Mouse (Mus musculus): ENCODE results near the gene Aim2.

The Aim2 gene

GRCm38 (mm10) chr1:173391754-173392153 is 41.1 kb downstream of the Aim2 start:
- no peak for DNase-seq

GRCm38 (mm10) chr1:173398323-173398970 is 47.8 kb downstream of the Aim2 start:
- peak; percentile 76 to 89 for DNase-seq

GRCm38 (mm10) chr1:173404696-173405309 is 54.1 kb downstream of the Aim2 start:
- DNase-seq = no peak

- DNase-seq = no peak
Measured at GRCm38 (mm10) chr1:173409066-173409465, 58.4 kb downstream of the Aim2 start.

GRCm38 (mm10) chr1:173411863-173412262 is 61.2 kb downstream of the Aim2 start:
- DNase-seq = no peak

- DNase-seq = no peak
Measured at GRCm38 (mm10) chr1:173414631-173415030, 64.0 kb downstream of the Aim2 start.

- DNase-seq = no peak
Measured at GRCm38 (mm10) chr1:173418516-173418915, 67.8 kb downstream of the Aim2 start.

- DNase-seq = no peak
Measured at GRCm38 (mm10) chr1:173418936-173419621, 68.4 kb downstream of the Aim2 start.

- DNase-seq = no peak
Measured at GRCm38 (mm10) chr1:173420374-173420773, 69.7 kb downstream of the Aim2 start.

- no peak for DNase-seq
Measured at GRCm38 (mm10) chr1:173426345-173426744, 75.7 kb downstream of the Aim2 start.

GRCm38 (mm10) chr1:173427385-173427784 is 76.7 kb downstream of the Aim2 start:
- DNase-seq = no peak

GRCm38 (mm10) chr1:173429995-173430699 is 79.5 kb downstream of the Aim2 start:
- DNase-seq = no peak

GRCm38 (mm10) chr1:173432411-173432810 is 81.7 kb downstream of the Aim2 start:
- no peak for DNase-seq

- DNase-seq = no peak
Measured at GRCm38 (mm10) chr1:173437161-173437953, 86.7 kb downstream of the Aim2 start.

- DNase-seq = no peak
Measured at GRCm38 (mm10) chr1:173440681-173441080, 90.0 kb downstream of the Aim2 start.

- no peak for DNase-seq
Measured at GRCm38 (mm10) chr1:173441210-173441609, 90.5 kb downstream of the Aim2 start.

GRCm38 (mm10) chr1:173443061-173443460 is 92.4 kb downstream of the Aim2 start:
- no peak for DNase-seq

- DNase-seq = no peak
Measured at GRCm38 (mm10) chr1:173447067-173447466, 96.4 kb downstream of the Aim2 start.

GRCm38 (mm10) chr1:173450621-173451020 is 99.9 kb downstream of the Aim2 start:
- DNase-seq = no peak

- no peak for DNase-seq
Measured at GRCm38 (mm10) chr1:173451665-173452064, 101.0 kb downstream of the Aim2 start.

- peak in 1 of 2 experiments; percentile 30 for DNase-seq
Measured at GRCm38 (mm10) chr1:173456139-173456754, 105.6 kb downstream of the Aim2 start.

GRCm38 (mm10) chr1:173456761-173457160 is 106.1 kb downstream of the Aim2 start:
- no peak for DNase-seq
